ENCODE assay signal across 11 mouse cellular contexts in genomic region chr13:46884898-46885758, GRCm38 (mm10). TPM values are rescaled to one million over a fixed set of nuclear protein-coding genes. Genes with fewer than 3 reads are reported as not detected.
A peak's percentile ranks its signal among the peaks of the same experiment; 100 is the strongest.
DNase-seq lines count a peak whose midpoint lies in the region; ATAC-seq and TF ChIP-seq lines count a peak whose summit lies in the region.
"Had no signal": no experiment of that assay in that cellular context is flagged by ENCODE, and none has a peak within 500 bp of the region (broad histone marks: within the 10 kb centered on the region; RNA-seq: fewer than 3 reads in every experiment).

No protein-coding gene starts in this region.

- H3K9ac ChIP-seq in lung, embryonic 15.5 days: no peak overlapping the region
- H3K9ac ChIP-seq in heart, postnatal 0 days (replicated peaks; ENCODE audit: low read depth, low read length): no peak overlapping the region
- H3K9ac ChIP-seq in forebrain, embryonic 15.5 days (replicated peaks): no peak overlapping the region
- H3K9ac ChIP-seq: hindbrain, embryonic 15.5 days; liver, embryonic 14.5 days had no signal

- peaks cover 56% of the 10 kb centered on the region for H3K4me1 ChIP-seq in lung, embryonic 15.5 days
- H3K4me1 ChIP-seq in lung, adult 2 months (ENCODE audit: control insufficient read depth, insufficient read depth, low read length): peaks cover 38% of the 10 kb centered on the region
- H3K4me1 ChIP-seq in heart, postnatal 0 days (ENCODE audit: control insufficient read depth, insufficient read depth): peaks cover 66% of the 10 kb centered on the region
- H3K4me1 ChIP-seq in forebrain, embryonic 15.5 days: peaks cover 14% of the 10 kb centered on the region; the same call in 1 of the 2 replicates

- no peaks in the 10 kb centered on the region for H3K27me3 ChIP-seq in lung, embryonic 15.5 days
- H3K27me3 ChIP-seq in heart, postnatal 0 days (ENCODE audit: control insufficient read depth, insufficient read depth, low read length): no peaks in the 10 kb centered on the region
- no peaks in the 10 kb centered on the region for H3K27me3 ChIP-seq in forebrain, embryonic 15.5 days
- H3K27me3 ChIP-seq: hindbrain, embryonic 15.5 days had no signal

- H3K27ac ChIP-seq in lung, embryonic 15.5 days: peak overlapping the region; percentile 62
- H3K27ac ChIP-seq in heart, postnatal 0 days (ENCODE audit: low read depth): peak overlapping the region; percentile 84
- no peak overlapping the region for H3K27ac ChIP-seq in forebrain, embryonic 15.5 days (replicated peaks)
- H3K27ac ChIP-seq: hindbrain, embryonic 15.5 days; liver, embryonic 14.5 days had no signal

- no peak for TF ChIP-seq CTCF in lung, adult 2 months (IDR thresholded peaks at IDR 0.05; ENCODE audit: insufficient read depth, low read length)
- no peak for TF ChIP-seq CTCF in heart, postnatal 0 days (IDR thresholded peaks at IDR 0.05; ENCODE audit: low read depth)

- DNase-seq in heart, adult 18-20 months: peak; percentile 62 to 63
- DNase-seq in heart, adult 8-10 months (ENCODE audit: low spot score): no peak
- DNase-seq in lung, adult 2 months: no peak
- peak; percentile 75 for DNase-seq in heart, postnatal 0 days (ENCODE audit: low spot score)
- no peak for DNase-seq in spleen, adult 18-20 months
- DNase-seq: layer of hippocampus, postnatal 36 days had no signal

- no peak overlapping the region for H3K4me3 ChIP-seq in lung, embryonic 15.5 days
- no peak overlapping the region for H3K4me3 ChIP-seq in lung, adult 2 months (replicated peaks; ENCODE audit: extremely low read depth, low read depth, low read length)
- H3K4me3 ChIP-seq in heart, postnatal 0 days (ENCODE audit: low read depth, low read length): no peak overlapping the region
- H3K4me3 ChIP-seq in forebrain, embryonic 15.5 days: no peak overlapping the region
- H3K4me3 ChIP-seq: hindbrain, embryonic 15.5 days had no signal

- peak; percentile 41; the same call in 1 of the 2 replicates for ATAC-seq in lung, embryonic 15.5 days (ENCODE audit: borderline replicate concordance, extremely low read depth, low FRiP score, low TSS enrichment)
- peak; percentile 76 for ATAC-seq in heart, postnatal 0 days (ENCODE audit: insufficient read depth, low read depth)
- ATAC-seq in megakaryocyte-erythroid progenitor cell, adult 5-6 weeks (replicated peaks; ENCODE audit: low FRiP score, low TSS enrichment, poor library complexity, severe bottlenecking): 0 out of 2 replicates have a peak, but pooled peaks have one; percentile 11
- no peak for ATAC-seq in forebrain, embryonic 15.5 days (replicated peaks)

- H3K9me3 ChIP-seq in lung, embryonic 15.5 days: no peaks in the 10 kb centered on the region
- H3K9me3 ChIP-seq in heart, postnatal 0 days (replicated peaks; ENCODE audit: control insufficient read depth, low read length): no peaks in the 10 kb centered on the region
- no peaks in the 10 kb centered on the region for H3K9me3 ChIP-seq in forebrain, embryonic 15.5 days
- H3K9me3 ChIP-seq: hindbrain, embryonic 15.5 days had no signal

- no peak for TF ChIP-seq POLR2A in lung, adult 2 months (IDR thresholded peaks at IDR 0.05; ENCODE audit: borderline replicate concordance, extremely low read depth, low read depth, low read length)

- H3K4me2 ChIP-seq in lung, embryonic 15.5 days: no peak overlapping the region
- H3K4me2 ChIP-seq in heart, postnatal 0 days (ENCODE audit: low read depth, low read length): peak overlapping the region; percentile 39
- no peak overlapping the region for H3K4me2 ChIP-seq in forebrain, embryonic 15.5 days (replicated peaks)
- H3K4me2 ChIP-seq: hindbrain, embryonic 15.5 days had no signal

- 45% methylated on average over 26 of the region's 26 CpGs for WGBS in lung, embryonic 15.5 days
- WGBS in lung, adult 2 months: 41% methylated on average over 26 of the region's 26 CpGs
- WGBS in heart, postnatal 0 days: 45% methylated on average over 26 of the region's 26 CpGs
- 80% methylated on average over 26 of the region's 26 CpGs for WGBS in forebrain, embryonic 15.5 days

- TF ChIP-seq EP300 in heart, postnatal 0 days (IDR thresholded peaks at IDR 0.05; ENCODE audit: low read depth): peak; percentile 12; the same call in 1 of the 2 replicates

- no peaks in the 10 kb centered on the region for H3K36me3 ChIP-seq in lung, embryonic 15.5 days
- H3K36me3 ChIP-seq in heart, postnatal 0 days (replicated peaks; ENCODE audit: control insufficient read depth, insufficient read depth, low read length): 0 out of 2 replicates have a peak, but pooled peaks cover 4% of the 10 kb centered on the region
- H3K36me3 ChIP-seq in forebrain, embryonic 15.5 days: no peaks in the 10 kb centered on the region
- H3K36me3 ChIP-seq: hindbrain, embryonic 15.5 days had no signal

RNA-seq across cellular contexts. Expression of gene Kif13a, which starts 44.5 kb away (rescaled TPM):
- total RNA-seq in heart, adult 18-20 months (2021): 100 to 1,000 TPM; 110 to 116 TPM
- total RNA-seq in heart, adult 8-10 months (2022): 100 to 1,000 TPM; 113 to 126 (median 121) TPM
- 30.6 and 32.5 TPM in 2 replicates for polyA plus RNA-seq in lung, embryonic 15.5 days (2015; fragmentation: Nextera tagmentation; extraction: Ambion mirVana)
- 39.9 and 52.3 TPM in 2 replicates for polyA plus RNA-seq in lung, adult 2 months (2012; rRNA removed)
- 48.7 and 81.8 TPM in 2 replicates for total RNA-seq in heart, postnatal 0 days (2014; rRNA removed; ENCODE audit: low replicate concordance)
- polyA plus RNA-seq in heart, postnatal 0 days (2015; fragmentation: Nextera tagmentation; extraction: Ambion mirVana): 29.8 and 36.7 TPM in 2 replicates
- total RNA-seq in megakaryocyte-erythroid progenitor cell, adult 5-6 weeks (2014; fragmentation: Nextera tagmentation): 15.0 and 21.6 TPM in 2 replicates
- total RNA-seq in megakaryocyte-erythroid progenitor cell, adult 5-6 weeks (2017): 24.7 and 35.3 TPM in 2 replicates
- polyA plus RNA-seq in forebrain, embryonic 15.5 days (2015; fragmentation: Nextera tagmentation; extraction: Ambion mirVana): 7.5 and 11.4 TPM in 2 replicates

Comparison
In these comparisons a context has a peak if more than half of its experiments do, and no peak if none do; other contexts are left out.
1. DNase-seq: peak in heart, adult 18-20 months (2 of 2) and heart, postnatal 0 days (single experiment); none in heart, adult 8-10 months (single experiment), lung, adult 2 months (single experiment) and spleen, adult 18-20 months (0 of 2).